Mouse (Mus musculus): ENCODE results near the gene Snca. TPM values are rescaled to one million over a fixed set of nuclear protein-coding genes. Genes with fewer than 3 reads are reported as not detected.

The Snca gene
- polyA plus RNA-seq, 1 experiment = 386 TPM

DNA sequence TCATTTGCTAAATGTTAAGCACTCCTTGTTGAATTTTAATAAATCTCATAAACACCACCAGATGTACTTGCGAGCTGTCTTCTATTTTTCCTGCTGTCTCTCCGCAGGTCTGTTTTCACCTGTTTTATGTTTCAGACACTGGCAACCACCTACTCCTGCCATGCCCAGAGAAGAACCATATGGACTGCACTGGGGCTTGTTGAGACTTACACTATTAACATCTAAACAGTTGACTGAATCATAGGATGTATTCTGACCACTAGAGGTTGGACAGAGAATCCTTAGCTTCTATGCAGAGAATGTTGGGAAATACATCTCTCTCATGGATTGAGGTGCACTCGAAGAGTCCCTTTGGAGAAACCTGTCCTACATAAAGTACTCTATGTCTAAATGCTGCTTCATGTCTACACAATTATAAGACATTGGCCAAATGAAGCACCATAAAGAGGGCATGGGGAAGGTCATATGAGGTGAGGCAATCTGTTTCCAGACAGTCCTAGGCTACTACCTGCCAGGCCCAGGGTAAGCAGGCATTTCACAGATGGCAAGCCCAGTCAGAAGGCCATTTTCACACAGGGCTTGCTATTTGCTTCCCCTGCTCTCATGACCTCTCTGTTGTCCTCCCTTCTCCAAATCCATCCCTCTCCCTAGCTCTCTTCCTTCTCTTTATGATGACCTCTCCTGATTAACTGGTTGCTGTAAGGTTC is 35.8 kb downstream of the Snca start:
- TF ChIP-seq POLR2A (IDR thresholded peaks at IDR 0.05; ENCODE audit: extremely low read depth, insufficient read depth, low read length) (no peak), CTCF (IDR thresholded peaks at IDR 0.05; ENCODE audit: extremely low read depth, insufficient read depth, low read length) (no peak)
- H3K4me3 ChIP-seq (ENCODE audit: insufficient read depth, low read length) = no peak overlapping the region
- no peaks in the 10 kb centered on the region for H3K4me1 ChIP-seq (ENCODE audit: control insufficient read depth, insufficient read depth, low read length)
- H3K27ac ChIP-seq (ENCODE audit: insufficient read depth, low read length) = no peak overlapping the region

DNA sequence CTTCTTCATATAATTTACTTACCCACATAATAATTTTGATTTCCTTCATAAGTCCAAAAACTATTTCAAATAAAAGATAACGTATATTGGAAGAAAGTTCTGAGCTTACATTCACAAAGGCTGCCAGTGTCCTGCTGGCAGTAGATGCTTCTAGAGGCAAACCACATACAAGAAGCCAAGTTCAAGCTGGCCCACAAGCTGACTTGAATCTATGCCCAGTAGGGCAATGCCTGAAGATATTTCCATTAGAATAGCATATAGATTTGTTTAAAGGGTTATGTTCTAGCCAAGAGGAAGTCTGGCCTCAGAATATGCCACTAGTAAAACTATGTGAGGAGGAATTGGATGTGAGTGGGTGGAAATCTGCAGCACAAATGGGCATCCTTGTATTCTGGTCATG is 42.7 kb downstream of the Snca start:
- Histone ChIP-seq H3K4me3 (ENCODE audit: insufficient read depth, low read length) (no peak overlapping the region), H3K27ac (ENCODE audit: insufficient read depth, low read length) (no peak overlapping the region), H3K4me1 (ENCODE audit: control insufficient read depth, insufficient read depth, low read length) (no peaks in the 10 kb centered on the region; the same call in 1 of the 2 replicates)
- no peak for TF ChIP-seq CTCF (IDR thresholded peaks at IDR 0.05; ENCODE audit: extremely low read depth, insufficient read depth, low read length)
- TF ChIP-seq POLR2A (IDR thresholded peaks at IDR 0.05; ENCODE audit: extremely low read depth, insufficient read depth, low read length) = no peak

DNA sequence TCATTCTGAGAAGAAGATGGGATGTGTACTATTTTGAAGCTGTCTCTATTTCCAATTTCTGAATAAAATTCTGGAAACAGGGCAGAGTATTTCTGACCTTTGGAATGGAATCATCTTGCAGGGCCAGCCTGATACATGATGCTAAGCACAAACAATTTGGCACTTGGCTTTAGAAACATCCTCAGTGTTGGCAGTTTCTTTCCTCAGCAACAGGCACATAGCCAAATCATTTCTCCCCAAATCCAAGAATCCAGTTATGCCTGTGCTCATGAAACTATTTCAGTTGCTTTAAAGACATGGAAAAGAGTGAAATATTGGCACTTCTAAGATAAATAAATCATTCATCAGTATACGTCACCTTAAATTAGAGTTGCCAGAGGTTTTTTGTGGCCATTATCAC is 57.8 kb downstream of the Snca start:
- Histone ChIP-seq H3K4me3 (ENCODE audit: insufficient read depth, low read length) (no peak overlapping the region), H3K4me1 (ENCODE audit: control insufficient read depth, insufficient read depth, low read length) (no peaks in the 10 kb centered on the region; the same call in 1 of the 2 replicates), H3K27ac (ENCODE audit: insufficient read depth, low read length) (no peak overlapping the region)
- TF ChIP-seq CTCF (IDR thresholded peaks at IDR 0.05; ENCODE audit: extremely low read depth, insufficient read depth, low read length) (no peak), POLR2A (IDR thresholded peaks at IDR 0.05; ENCODE audit: extremely low read depth, insufficient read depth, low read length) (no peak)

DNA sequence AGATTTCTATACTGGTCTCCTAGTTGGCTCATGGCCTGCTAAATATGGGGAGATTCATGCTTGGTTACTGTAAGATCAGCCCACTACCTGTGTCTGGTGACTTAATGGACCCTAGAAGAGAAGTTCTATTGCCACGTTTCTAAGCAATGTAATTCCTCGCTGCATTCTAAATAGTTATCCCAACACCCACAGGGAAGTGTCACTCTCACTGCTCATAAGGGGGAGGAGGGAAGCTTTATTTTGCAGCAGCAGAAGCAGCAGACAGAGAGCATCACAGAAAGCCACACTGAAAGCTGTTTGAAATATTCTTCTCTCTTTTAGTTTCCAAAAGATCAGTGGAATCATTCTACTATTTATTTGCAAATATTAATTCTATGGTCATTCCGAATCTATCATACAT is 64.0 kb downstream of the Snca start:
- TF ChIP-seq CTCF (IDR thresholded peaks at IDR 0.05; ENCODE audit: extremely low read depth, insufficient read depth, low read length) (no peak), POLR2A (IDR thresholded peaks at IDR 0.05; ENCODE audit: extremely low read depth, insufficient read depth, low read length) (no peak)
- Histone ChIP-seq H3K27ac (ENCODE audit: insufficient read depth, low read length) (no peak overlapping the region), H3K4me3 (ENCODE audit: insufficient read depth, low read length) (no peak overlapping the region)

DNA sequence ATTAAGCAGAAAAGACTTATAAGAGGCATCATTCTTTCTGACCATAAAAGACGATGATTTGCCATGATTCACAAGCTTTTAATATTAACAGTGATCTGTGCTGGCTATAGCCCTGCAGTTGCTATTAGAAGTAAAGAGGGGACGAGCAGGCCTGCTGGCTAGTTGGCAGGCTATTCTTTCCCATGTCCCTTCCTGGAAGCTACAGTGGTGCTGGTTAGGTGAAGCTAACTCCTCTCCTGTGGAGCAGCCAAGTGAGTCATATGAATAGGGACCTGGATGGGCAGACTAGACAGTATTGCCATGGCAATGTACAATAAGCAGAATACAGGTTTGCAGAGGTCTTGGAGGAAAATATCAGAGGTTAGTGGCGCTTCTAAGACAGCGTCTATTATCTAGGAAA is 66.8 kb downstream of the Snca start:
- Histone ChIP-seq H3K27ac (ENCODE audit: insufficient read depth, low read length) (no peak overlapping the region), H3K4me3 (ENCODE audit: insufficient read depth, low read length) (no peak overlapping the region), H3K4me1 (ENCODE audit: control insufficient read depth, insufficient read depth, low read length) (no peaks in the 10 kb centered on the region)
- no peak for TF ChIP-seq CTCF (IDR thresholded peaks at IDR 0.05; ENCODE audit: extremely low read depth, insufficient read depth, low read length)
- TF ChIP-seq POLR2A (IDR thresholded peaks at IDR 0.05; ENCODE audit: extremely low read depth, insufficient read depth, low read length) = no peak

More for the DNA sequence above, 64.0 kb downstream of the Snca start:
- H3K4me1 ChIP-seq (ENCODE audit: control insufficient read depth, insufficient read depth, low read length) = no peaks in the 10 kb centered on the region; the same call in 1 of the 2 replicates

DNA sequence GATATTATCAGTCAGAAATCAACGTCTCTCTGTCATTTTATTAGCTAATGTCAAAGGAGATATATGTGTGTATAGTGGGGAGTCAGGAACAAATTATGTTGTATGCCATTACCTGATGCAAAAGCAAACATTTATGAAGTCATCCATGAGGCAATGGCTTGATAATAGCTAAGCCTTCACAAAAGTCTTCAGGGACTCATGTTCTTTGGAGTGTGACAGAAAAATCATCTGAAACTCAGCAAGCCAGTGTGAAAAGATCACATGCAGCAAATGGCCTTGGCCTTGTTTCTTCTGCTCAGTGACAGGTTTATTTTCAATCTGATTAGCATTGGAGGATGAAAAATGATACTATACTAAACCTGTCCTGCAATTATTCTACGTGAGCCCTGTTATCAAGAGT is 67.9 kb downstream of the Snca start:
- no peaks in the 10 kb centered on the region for H3K4me1 ChIP-seq (ENCODE audit: control insufficient read depth, insufficient read depth, low read length)
- no peak for TF ChIP-seq POLR2A (IDR thresholded peaks at IDR 0.05; ENCODE audit: extremely low read depth, insufficient read depth, low read length)
- TF ChIP-seq CTCF (IDR thresholded peaks at IDR 0.05; ENCODE audit: extremely low read depth, insufficient read depth, low read length) = no peak
- no peak overlapping the region for H3K4me3 ChIP-seq (ENCODE audit: insufficient read depth, low read length)

DNA sequence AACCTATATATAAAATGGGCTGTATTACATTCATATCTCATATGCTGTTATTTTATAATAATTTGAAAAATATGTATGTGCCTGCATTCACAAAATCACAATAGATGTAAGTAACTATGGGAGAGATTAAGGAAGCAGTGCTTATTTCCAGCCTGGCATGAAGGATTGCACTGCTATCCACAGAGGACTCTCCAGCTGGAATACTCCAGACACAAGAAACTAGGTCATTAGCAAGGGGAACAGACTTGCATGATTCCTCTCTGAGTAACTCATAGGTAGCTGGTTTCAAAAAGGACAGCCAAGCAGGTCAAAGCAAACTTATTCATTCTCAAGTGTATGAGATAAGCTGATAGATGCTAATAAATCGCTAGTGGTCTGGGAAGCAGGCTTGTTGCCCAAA is 74.7 kb downstream of the Snca start:
- Histone ChIP-seq H3K4me1 (ENCODE audit: control insufficient read depth, insufficient read depth, low read length) (no peaks in the 10 kb centered on the region), H3K27ac (ENCODE audit: insufficient read depth, low read length) (no peak overlapping the region), H3K4me3 (ENCODE audit: insufficient read depth, low read length) (no peak overlapping the region)
- TF ChIP-seq POLR2A (IDR thresholded peaks at IDR 0.05; ENCODE audit: extremely low read depth, insufficient read depth, low read length) (no peak), CTCF (IDR thresholded peaks at IDR 0.05; ENCODE audit: extremely low read depth, insufficient read depth, low read length) (no peak)

More for the DNA sequence above, 67.9 kb downstream of the Snca start:
- no peak overlapping the region for H3K27ac ChIP-seq (ENCODE audit: insufficient read depth, low read length)

DNA sequence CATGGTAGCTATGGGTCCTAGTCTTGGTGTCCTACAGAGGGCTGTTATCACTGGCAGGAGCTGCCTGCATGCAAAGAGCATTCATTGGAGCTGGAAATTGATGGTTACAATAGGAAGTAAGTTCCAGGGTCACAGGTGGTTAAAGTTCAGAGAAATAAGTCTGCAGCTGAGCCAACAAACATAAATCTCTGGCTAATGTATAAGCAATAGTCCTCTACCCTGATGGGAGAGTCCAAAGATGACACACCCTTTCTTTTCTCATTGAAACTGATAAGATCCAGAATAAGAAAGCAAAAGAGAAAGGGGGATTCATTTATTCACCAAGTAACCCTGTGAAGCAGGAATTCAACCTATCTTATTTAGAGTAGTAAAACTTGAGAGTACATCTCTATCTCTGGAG is 83.7 kb downstream of the Snca start:
- H3K4me1 ChIP-seq (ENCODE audit: control insufficient read depth, insufficient read depth, low read length) = no peaks in the 10 kb centered on the region
- H3K27ac ChIP-seq (ENCODE audit: insufficient read depth, low read length) = no peak overlapping the region
- no peak overlapping the region for H3K4me3 ChIP-seq (ENCODE audit: insufficient read depth, low read length)
- TF ChIP-seq POLR2A (IDR thresholded peaks at IDR 0.05; ENCODE audit: extremely low read depth, insufficient read depth, low read length) (no peak), CTCF (IDR thresholded peaks at IDR 0.05; ENCODE audit: extremely low read depth, insufficient read depth, low read length) (no peak)

DNA sequence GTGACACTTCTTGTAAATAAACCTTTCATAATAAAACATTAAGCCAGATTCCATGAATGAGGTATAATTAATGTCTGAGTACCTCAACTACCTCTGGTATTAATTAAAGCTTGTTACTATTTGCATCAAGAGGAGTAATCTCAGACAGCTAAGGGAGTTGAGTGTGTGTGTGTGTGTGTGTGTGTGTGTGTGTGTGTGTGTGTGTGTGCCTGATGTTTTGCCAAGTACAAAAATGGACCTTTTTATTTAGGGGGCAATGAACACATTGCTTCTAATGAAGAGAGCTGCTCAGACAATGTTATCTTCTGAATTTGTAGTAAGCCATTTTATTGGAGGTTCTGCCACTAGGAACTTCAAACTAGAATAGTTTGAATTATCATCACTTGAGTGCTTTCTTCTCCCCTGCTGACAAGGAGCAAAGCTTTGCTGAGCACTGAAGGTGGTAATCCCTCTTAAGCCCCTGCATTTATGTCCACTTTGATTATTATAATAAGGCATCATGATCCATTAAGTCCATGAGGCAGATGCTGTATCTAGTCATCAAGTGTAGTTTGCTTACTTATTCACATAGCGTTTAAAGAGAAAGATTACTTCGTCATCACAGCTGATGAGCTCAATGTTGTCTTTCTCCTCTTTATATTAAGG is 88.1 kb downstream of the Snca start:
- no peak for TF ChIP-seq POLR2A (IDR thresholded peaks at IDR 0.05; ENCODE audit: extremely low read depth, insufficient read depth, low read length)
- no peak for TF ChIP-seq CTCF (IDR thresholded peaks at IDR 0.05; ENCODE audit: extremely low read depth, insufficient read depth, low read length)
- no peak overlapping the region for H3K4me3 ChIP-seq (ENCODE audit: insufficient read depth, low read length)

DNA sequence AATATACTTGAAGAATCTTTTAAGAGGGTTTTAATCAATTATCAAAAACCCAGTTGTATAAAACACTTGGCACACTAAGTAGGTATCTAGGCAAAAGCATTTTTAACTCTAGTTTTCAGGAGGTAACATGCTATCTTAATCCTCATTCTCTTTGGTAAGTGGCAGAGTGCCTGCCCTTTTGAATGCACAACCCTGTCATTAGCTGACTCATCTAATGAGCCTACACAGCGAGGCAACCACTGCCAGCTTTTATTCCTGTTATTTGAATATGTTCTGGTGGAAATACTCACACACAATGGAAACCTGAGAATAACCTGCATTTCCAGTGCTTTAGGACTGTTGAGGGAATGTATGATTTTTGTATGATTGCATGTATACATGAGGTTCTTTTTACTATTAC is 89.9 kb downstream of the Snca start:
- no peak for TF ChIP-seq POLR2A (IDR thresholded peaks at IDR 0.05; ENCODE audit: extremely low read depth, insufficient read depth, low read length)
- no peak for TF ChIP-seq CTCF (IDR thresholded peaks at IDR 0.05; ENCODE audit: extremely low read depth, insufficient read depth, low read length)
- Histone ChIP-seq H3K27ac (ENCODE audit: insufficient read depth, low read length) (no peak overlapping the region), H3K4me3 (ENCODE audit: insufficient read depth, low read length) (no peak overlapping the region), H3K4me1 (ENCODE audit: control insufficient read depth, insufficient read depth, low read length) (no peaks in the 10 kb centered on the region)

More for the DNA sequence above, 88.1 kb downstream of the Snca start:
- H3K27ac ChIP-seq (ENCODE audit: insufficient read depth, low read length) = no peak overlapping the region
- no peaks in the 10 kb centered on the region for H3K4me1 ChIP-seq (ENCODE audit: control insufficient read depth, insufficient read depth, low read length)
